Mouse (Mus musculus): ENCODE data around the gene Cypt3.

Gene Cypt3

GRCm38 (mm10) chrX:153558293-153558692, at the start of gene Cypt3:
Gene Cypt3 (plus strand): TSS chrX:153558593.
- no peak for DNase-seq

- no peak for DNase-seq
These were observed 42.9 kb upstream of the Cypt3 start for GRCm38 (mm10) chrX:153515491-153515890.

- peak; percentile 13 to 35 for DNase-seq
These were observed 30.0 kb upstream of the Cypt3 start for GRCm38 (mm10) chrX:153528399-153528798.

GRCm38 (mm10) chrX:153556634-153557033, 1.8 kb upstream of the Cypt3 start:
- no peak for DNase-seq

GRCm38 (mm10) chrX:153564650-153565049, 6.3 kb downstream of the Cypt3 start:
- no peak for DNase-seq

- no peak for DNase-seq
These were observed 41.2 kb downstream of the Cypt3 start for GRCm38 (mm10) chrX:153599583-153599982.
